Mouse (Mus musculus): ENCODE results near the gene Golm1.

The Golm1 gene

DNA sequence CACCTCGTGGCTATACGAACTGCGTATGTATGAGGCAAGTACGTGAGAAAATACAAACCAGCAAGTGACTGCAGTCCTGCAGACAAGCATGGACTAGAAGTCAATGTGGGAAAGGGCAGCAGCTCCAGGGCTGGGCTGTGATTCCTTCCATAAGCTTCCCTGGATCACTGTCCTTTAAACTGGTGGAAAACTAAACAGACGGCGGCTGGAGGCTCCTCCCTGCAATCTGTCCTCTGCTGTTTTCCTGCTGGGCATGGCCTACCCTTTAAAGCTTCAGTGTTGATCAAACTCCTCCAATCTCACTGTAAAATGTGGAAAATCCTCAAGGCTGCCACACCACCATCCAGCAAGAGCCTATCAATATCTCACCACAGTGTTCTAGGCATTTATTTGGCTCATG lies 27.0 kb downstream of the Golm1 start:
- no peak for DNase-seq (ENCODE audit: extremely low spot score, low read depth, low spot score)

- DNase-seq (ENCODE audit: extremely low spot score, low read depth, low spot score) = no peak
Measured at GRCm38 (mm10) chr13:59647484-59647883, 28.1 kb downstream of the Golm1 start.

DNA sequence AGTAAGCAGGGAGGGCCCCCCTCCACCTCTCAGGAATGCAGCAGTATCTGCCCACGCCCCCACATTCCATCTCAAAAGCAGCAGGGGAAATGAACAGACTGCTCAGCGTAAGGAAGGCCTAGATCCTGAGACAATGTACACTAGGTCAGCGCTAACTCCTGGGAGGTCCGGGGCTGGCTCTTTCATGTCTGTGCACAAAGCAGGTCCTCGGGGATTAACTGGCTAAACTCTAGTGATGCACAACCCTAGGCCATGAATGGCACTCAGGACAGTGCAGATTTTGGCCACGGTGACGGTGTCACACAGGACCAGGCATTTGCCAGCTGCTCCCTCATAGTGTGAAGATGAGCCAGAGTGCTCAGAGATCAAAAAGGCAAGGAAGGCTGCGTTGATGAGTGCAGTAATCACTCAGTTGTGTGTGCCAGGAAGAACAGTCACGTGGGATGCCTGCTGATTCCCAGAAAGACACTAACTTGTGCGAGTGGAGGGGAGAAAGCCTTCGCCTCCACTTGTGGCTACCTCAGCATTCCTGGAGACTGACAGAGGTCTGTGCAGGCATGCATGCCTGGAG lies 28.9 kb downstream of the Golm1 start:
- DNase-seq (ENCODE audit: extremely low spot score, low read depth, low spot score) = no peak

DNA sequence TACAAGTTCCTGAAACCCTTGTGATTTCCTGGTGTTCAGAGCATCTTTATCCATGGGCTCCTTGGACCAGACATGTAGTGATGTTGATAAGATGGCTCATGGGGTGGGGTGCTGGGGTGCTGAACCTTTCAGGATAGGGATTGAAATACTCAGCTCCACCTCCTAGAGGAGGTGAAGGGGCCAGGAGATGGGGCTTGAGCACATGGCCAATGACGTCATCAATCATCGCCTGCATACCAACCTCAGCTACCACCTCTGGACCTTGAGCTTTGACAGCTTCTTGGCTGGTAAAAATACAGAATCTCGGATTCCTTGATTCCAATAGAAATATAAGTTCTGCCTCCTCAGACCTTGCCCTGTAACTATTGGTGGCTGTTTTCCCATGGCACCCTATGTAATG lies 30.1 kb downstream of the Golm1 start:
- DNase-seq (ENCODE audit: extremely low spot score, low read depth, low spot score) = no peak

DNA sequence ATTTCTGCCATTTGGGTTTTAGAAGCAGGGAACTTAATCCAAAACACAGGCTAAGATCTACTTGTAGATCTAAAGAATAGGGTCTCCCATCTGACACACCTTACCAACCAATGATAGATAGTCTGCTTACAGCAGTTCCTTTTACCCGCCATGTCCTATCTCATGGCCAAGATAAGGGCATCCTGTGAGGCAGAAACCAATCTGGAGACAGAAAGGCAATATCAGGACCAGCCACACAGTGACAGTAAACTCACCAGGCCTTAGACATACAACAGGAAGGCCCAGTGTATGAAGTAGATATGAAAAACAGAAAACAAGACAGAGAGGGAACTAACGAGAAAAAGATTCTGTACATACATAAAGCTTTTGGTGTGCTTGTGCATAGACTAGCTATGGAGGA lies 32.8 kb downstream of the Golm1 start:
- no peak for DNase-seq (ENCODE audit: extremely low spot score, low read depth, low spot score)

DNA sequence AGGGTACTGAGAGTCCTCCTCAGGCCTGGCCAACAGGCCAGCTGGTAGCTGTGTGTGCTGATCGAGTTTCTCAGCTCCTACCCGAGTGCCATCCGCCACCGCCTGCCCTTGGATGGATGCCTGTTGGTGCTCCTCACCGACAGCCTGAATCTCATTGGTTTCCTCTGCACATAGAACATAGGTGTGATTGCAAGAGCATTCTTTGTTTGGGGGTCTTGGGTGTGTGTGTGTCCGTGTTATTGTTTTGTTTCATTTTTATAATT lies 35.5 kb downstream of the Golm1 start:
- DNase-seq (ENCODE audit: extremely low spot score, low read depth, low spot score) = no peak

DNA sequence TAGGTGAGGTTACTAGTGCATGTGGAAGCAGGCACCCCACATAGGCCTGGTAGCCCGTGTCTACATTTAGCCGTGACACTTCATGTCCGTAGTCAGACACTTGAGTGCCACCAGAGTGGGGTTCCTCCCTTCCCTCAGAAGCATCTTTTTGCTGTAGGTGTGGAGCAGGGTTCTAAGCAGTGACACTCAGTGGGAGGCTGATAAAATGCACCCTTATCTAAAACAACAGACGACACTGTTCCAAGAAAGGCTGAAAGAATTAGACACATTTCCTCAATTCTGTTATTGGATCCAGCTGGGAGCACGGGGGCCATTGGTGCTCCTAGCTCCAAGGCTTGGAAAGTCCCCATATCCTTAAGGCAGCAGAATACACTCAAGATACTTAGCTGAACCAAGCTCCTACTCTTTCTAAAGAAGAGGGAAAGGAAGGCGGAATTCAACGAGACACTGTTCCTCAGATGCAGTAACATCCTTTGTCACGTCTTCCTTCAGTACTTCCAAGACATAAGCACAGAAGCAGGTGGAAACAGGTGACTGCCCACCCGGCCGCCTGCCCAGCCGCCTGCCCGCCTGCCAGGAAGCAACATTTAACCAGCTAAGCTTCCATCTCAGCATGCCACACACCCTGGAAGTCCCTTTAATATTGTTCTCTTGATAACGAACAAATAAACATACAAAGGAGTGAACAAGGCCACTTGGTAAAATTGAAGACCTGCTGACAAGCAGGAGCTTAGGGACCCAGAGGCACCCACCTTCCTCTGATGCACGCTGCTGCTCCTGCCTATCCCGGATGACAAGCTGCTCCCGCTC lies 36.0 kb downstream of the Golm1 start:
- DNase-seq (ENCODE audit: extremely low spot score, low read depth, low spot score) = no peak

DNA sequence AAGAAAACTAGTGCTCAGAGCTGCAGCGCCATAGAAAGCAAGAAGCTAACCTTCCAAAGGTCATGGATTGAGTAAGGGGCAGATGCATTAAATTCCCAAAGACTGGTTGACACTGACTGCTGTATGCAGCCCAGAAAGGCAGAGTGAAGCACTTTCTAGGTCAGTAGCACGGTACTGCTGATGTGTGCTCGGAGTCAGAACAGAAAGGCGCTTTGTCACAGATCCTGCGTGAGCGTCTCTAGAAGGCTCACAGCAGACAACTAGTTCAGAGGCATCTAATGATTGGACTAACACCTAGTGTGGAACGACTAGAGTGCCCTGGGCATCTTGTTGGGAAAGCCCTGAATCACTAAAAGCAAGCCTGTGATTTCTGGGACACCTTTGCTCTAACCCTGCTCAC lies 37.8 kb downstream of the Golm1 start:
- DNase-seq (ENCODE audit: extremely low spot score, low read depth, low spot score) = no peak

- DNase-seq (ENCODE audit: extremely low spot score, low read depth, low spot score) = no peak
Measured at GRCm38 (mm10) chr13:59634637-59635036, 41.0 kb downstream of the Golm1 start.

DNA sequence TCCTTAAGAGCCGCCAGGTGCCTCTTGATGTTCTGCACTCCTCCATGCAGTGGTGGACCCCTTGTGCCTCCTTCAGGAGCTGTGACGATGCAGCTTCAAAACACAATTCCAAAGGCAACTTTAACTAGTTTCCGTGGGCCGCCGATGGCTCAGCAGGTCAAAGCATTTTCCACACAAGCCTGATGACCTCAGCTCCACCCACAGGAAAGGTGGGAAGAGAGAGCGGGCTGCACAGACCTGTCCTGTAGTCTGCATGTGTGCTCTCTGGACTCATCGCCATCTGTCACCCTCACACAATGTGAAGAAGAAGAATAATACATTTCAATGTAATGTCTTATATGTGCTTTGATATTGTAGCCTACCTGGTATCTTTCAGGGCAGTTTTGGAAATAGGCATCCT lies 48.9 kb downstream of the Golm1 start:
- DNase-seq (ENCODE audit: extremely low spot score, low read depth, low spot score) = no peak

- no peak for DNase-seq (ENCODE audit: extremely low spot score, low read depth, low spot score)
Measured at GRCm38 (mm10) chr13:59624903-59625302, 50.7 kb downstream of the Golm1 start.

DNA sequence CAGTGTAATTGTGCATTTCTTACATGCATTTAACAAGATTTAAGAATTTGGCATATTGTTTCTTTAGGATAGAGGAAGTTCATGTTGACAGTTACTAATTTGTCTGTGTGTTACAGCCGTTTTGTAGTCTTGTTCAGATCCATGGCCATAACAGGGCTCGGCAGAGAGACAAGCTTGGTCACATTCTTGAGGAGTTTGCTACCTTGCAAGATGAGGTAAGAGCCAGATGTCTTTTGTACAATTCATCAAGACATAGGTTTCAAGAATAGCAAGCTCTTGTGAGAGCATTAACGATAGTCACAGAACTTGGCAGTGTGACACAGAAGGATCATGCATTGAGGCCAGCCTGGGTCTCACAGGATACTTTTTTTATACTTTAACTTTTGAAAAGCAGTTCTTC lies 51.2 kb downstream of the Golm1 start:
- DNase-seq (ENCODE audit: extremely low spot score, low read depth, low spot score) = no peak

- DNase-seq (ENCODE audit: extremely low spot score, low read depth, low spot score) = no peak
Measured at GRCm38 (mm10) chr13:59621643-59622489, 53.7 kb downstream of the Golm1 start.

DNA sequence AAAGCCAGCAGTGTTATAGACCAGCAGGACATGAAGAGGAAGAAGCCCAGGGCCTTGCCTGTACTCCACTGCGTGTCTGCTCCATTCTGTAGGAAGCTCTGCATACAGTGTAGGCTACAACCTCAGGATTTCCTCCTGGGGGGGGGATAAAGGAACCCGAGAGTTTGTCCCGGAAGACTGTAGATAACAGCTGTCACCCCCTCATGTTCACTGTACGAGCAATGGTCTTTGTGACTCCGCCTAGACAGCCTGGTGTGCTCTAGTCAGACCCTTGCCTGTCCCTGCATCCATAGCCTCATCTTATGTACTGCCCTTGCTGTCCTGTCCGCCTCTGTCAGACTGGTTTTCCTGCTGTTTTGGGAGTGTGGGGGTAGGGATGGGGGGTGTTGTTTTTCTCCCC lies 57.1 kb downstream of the Golm1 start:
- no peak for DNase-seq (ENCODE audit: extremely low spot score, low read depth, low spot score)

DNA sequence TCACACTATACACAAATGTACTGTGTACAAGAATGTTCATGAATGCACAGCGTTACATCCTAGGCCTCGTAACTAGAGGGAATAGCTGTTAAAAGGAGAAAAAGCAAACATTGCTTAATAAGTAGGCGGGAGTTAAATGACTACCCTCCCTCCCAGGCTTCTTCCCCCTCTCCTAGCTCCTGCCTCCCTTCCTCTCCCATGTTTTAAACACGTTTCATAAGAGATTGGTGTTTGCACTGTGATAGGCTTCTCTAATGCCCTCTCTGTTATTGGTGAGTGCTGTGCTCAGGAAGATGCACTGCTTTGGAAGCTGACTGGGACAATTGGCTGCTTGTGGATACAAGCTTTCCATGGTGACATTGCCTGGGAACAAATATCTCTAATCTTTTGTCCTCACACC lies 60.1 kb downstream of the Golm1 start:
- no peak for DNase-seq (ENCODE audit: extremely low spot score, low read depth, low spot score)

GRCm38 (mm10) chr13:59615152-59615551 lies 60.5 kb downstream of the Golm1 start:
- DNase-seq (ENCODE audit: extremely low spot score, low read depth, low spot score) = no peak

- DNase-seq (ENCODE audit: extremely low spot score, low read depth, low spot score) = no peak
Measured at GRCm38 (mm10) chr13:59613868-59614267, 61.7 kb downstream of the Golm1 start.

GRCm38 (mm10) chr13:59610437-59610836 lies 65.2 kb downstream of the Golm1 start:
- no peak for DNase-seq (ENCODE audit: extremely low spot score, low read depth, low spot score)

GRCm38 (mm10) chr13:59609885-59610284 lies 65.7 kb downstream of the Golm1 start:
- no peak for DNase-seq (ENCODE audit: extremely low spot score, low read depth, low spot score)

DNA sequence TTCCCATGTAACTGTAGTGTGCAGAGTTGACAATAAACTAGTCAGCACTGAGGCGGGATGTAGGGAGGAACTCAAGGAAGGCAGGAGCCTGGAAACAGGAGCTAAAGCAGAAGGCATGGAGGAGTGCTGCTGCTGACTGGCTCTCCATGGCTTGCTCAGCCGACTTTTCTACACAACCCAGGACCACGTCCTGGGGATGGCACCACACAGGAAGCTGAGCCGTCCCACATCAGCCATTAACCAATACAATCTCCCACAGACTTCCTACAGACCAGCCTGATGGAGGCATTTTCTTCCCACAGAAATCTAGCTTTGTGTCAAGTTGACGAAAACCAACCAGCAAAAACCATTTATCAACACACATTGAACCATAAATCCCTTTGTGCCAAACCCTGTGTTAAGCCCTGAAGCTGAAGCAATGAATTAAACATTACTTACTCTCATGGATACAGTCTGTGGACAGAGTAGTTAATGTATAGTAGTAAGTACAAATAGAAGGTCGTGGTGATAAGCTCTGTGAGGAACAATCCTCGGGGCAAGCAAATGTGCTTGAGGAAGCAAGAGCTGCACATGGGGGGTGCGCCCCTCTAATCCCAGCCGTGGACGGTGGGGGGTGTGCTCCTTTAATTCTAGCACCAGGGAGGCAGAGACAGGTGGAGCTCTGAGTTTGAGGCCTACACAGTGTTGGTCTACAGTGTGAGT lies 70.2 kb downstream of the Golm1 start:
- no peak for DNase-seq (ENCODE audit: extremely low spot score, low read depth, low spot score)

DNA sequence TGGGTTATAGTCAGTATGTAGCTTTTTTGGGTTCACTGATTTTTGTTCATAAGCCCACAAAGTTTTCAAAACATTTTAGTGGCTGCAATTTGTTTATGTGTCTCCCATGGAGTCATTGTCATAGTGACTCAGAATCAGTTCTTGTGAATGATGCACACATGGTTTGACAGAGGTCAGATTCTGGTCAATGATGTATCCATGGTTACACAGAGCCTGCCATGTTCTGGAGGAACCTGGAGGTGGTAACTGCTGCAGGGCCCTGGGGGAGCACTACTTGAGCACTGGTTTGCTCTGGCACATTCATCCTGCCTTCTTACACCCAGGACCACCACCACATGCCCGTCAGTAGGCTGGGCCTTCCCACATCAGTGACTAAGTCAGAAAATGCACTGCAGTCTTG lies 71.1 kb downstream of the Golm1 start:
- DNase-seq (ENCODE audit: extremely low spot score, low read depth, low spot score) = no peak

DNA sequence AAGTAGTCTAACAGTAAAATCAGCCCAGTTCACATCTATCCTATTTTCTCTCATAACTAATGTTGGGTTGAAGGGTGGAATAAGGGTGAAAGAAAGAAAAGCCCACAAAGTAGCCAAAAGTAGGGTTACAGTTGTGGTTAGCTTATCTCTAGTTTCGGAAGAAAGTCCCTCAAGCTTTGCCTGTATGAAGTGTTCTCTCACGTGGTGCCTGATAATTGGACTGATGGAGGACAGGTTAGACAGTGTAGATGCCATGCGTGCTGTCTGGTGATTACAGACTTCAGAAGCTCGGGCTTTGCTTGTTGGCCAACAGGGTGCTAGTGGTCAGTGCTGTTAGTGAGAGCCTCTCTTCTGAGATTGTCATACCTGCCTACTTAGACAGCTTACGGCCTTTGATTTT lies 72.5 kb downstream of the Golm1 start:
- DNase-seq (ENCODE audit: extremely low spot score, low read depth, low spot score) = no peak
